Mouse (Mus musculus) heart, embryonic 14.5 days (tissue): ENCODE data around the gene Zdhhc14. TPM values are rescaled to one million over a fixed set of nuclear protein-coding genes. Genes with fewer than 3 reads are reported as not detected.

Experiments
- ATAC-seq: fragments of 200-750 bp; cut with Nextera tagmentation; 2 replicates; pipeline ENCODE4 v1.8.0; 2017; ENCODE audit warnings: low read depth, moderate TSS enrichment; ENCODE audit not compliant: insufficient number of reproducible peaks, insufficient read depth, low FRiP score
- H3K27ac ChIP-seq, 2 experiments: fragments of 200-500 bp in 1 of 2; fragments of 300-500 bp in 1 of 2; sonication (generic) in 1 of 2; replicated peaks in 1 of 2; 2 replicates each; pipeline ENCODE4 v1.5.1; 2012 to 2014; ENCODE audit warnings: low read depth in 2 of 2, low read length in 2 of 2, control low read depth in 1 of 2, mild to moderate bottlenecking in 1 of 2, mixed read lengths in 1 of 2; ENCODE audit not compliant: control insufficient read depth in 1 of 2, insufficient read depth in 1 of 2
- H3K27me3 ChIP-seq: fragments of 300-500 bp; sonication (generic); 2 replicates; pipeline ENCODE4 v1.6.1; 2014; ENCODE audit warnings: mild to moderate bottlenecking, low read length, control low read depth; ENCODE audit not compliant: control insufficient read depth, insufficient read depth
- H3K36me3 ChIP-seq: fragments of 300-500 bp; sonication (generic); 2 replicates; pipeline ENCODE4 v1.6.1; 2014; ENCODE audit warnings: mild to moderate bottlenecking, control low read depth, low read length, mixed read lengths; ENCODE audit not compliant: control insufficient read depth, insufficient read depth
- H3K4me1 ChIP-seq, 2 experiments: fragments of 200-500 bp in 1 of 2; fragments of 300-500 bp in 1 of 2; sonication (generic) in 1 of 2; 2 replicates each; pipeline ENCODE4 v1.6.1; 2012 to 2014; ENCODE audit warnings: low read length in 2 of 2, control low read depth in 1 of 2, mixed read lengths in 1 of 2; ENCODE audit not compliant: control insufficient read depth in 2 of 2, insufficient read depth in 2 of 2
- H3K4me2 ChIP-seq: fragments of 300-500 bp; sonication (generic); 2 replicates; pipeline ENCODE4 v1.6.1; 2014; ENCODE audit warnings: mild to moderate bottlenecking, low read length
- H3K4me3 ChIP-seq, 2 experiments: fragments of 200-500 bp in 1 of 2; fragments of 300-500 bp in 1 of 2; sonication (generic) in 1 of 2; 2 replicates each; pipeline ENCODE4 v1.5.1; 2012 to 2014; ENCODE audit warnings: low read length in 2 of 2, mild to moderate bottlenecking in 2 of 2, control low read depth in 1 of 2, low read depth in 1 of 2, moderate library complexity in 1 of 2; ENCODE audit not compliant: control insufficient read depth in 1 of 2, insufficient read depth in 1 of 2
- H3K9ac ChIP-seq: fragments of 300-500 bp; sonication (generic); 2 replicates; pipeline ENCODE4 v1.6.1; 2014; ENCODE audit warnings: mild to moderate bottlenecking, low read length
- H3K9me3 ChIP-seq: fragments of 300-500 bp; sonication (generic); 2 replicates; pipeline ENCODE4 v1.6.1; 2016; ENCODE audit warnings: low read length, control low read depth; ENCODE audit not compliant: control insufficient read depth
- WGBS: fragments of 180-500 bp; shearing (Covaris S2); extraction: QIAGEN DNeasy Blood & Tissue Kit; methylation state at CpG from one replicate; pipeline ENCODE4 v1.1.7; 2014; 5-methylcytosine and 5-hydroxymethylcytosine counted together
- polyA plus RNA-seq: library from polyadenylated mRNA; unstranded; fragments of >200 nt; fragmentation: Nextera tagmentation; extraction: Ambion mirVana; gene quantifications from 2 replicates; pipeline ENCODE4 v1.2.1, GENCODE M21; 2014

Gene Zdhhc14
- polyA plus RNA-seq, 1 experiment from 2014 or later = 1.5 TPM

DNA sequence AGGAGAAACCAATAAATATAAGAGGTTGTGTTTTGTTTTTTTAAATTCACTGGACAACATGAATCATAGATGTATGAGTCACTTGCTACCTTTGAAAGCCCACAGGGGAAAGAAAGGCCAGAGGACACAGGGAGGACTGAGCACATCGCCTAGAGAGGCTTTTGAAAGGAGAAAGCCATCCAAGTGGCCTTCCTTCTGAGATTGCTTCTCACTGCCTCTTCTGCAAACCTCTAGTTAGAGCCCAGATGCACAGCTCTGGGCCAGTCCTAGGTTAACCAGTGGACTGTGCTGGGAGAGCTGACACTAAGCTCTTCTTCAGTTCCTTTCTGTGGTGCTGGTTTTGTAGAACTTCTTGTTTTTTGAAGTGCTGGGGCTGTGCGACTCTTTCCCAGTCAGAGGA is 307.9 kb downstream of the Zdhhc14 start:
- Histone ChIP-seq H3K4me1 (peaks cover 22 to 33% of the 10 kb centered on the region in 2 experiments), H3K9me3 (no peaks in the 10 kb centered on the region), H3K27me3 (no peaks in the 10 kb centered on the region), H3K9ac (no peak overlapping the region), H3K4me2 (no peak overlapping the region), H3K4me3 (no peak overlapping the region), H3K27ac (no peak overlapping the region), H3K36me3 (no peaks in the 10 kb centered on the region)
- ATAC-seq = no peak
- 90% methylated on average over 2 of the region's 2 CpGs for WGBS

DNA sequence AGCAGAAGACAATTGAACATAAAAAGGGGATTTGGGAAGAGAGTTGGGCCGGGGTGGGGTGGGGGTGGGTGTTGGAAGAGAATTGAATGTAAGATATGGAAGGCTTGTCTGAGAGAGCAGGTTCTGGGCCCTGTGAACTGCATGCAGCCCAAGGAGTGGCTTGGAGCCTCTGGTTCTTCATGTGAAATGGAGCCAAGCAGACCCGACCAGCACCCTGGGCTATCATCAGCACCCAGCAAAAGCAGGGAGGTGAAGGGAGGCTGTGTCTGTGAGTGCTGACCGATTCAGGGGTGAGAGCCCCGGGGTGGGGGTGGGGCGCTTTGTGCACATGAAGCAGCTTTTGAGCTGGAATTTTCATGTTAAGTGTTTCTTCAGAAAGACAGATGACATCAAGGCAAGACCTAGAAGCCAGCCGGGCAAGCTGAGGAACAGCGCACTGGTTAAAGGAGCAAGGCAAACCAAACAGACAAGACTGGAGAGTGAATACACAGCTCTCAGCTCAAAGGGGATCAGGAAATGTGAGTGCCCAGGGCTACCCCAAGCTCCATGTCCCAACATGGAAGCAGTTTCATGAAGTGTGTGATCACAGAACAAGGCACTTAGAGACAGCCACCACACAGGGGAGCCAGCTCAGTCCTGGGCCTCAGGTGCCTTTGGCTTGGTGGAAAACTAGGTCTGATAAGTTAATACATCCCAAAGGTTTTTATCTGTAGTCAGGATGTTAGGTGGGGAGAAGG is 308.6 kb downstream of the Zdhhc14 start:
- 78% methylated on average over 7 of the region's 7 CpGs for WGBS
- Histone ChIP-seq H3K27ac (no peak overlapping the region), H3K36me3 (no peaks in the 10 kb centered on the region), H3K4me1 (peaks cover 22 to 33% of the 10 kb centered on the region in 2 experiments), H3K4me3 (no peak overlapping the region), H3K9ac (no peak overlapping the region), H3K9me3 (no peaks in the 10 kb centered on the region), H3K4me2 (no peak overlapping the region), H3K27me3 (no peaks in the 10 kb centered on the region)
- no peak for ATAC-seq

DNA sequence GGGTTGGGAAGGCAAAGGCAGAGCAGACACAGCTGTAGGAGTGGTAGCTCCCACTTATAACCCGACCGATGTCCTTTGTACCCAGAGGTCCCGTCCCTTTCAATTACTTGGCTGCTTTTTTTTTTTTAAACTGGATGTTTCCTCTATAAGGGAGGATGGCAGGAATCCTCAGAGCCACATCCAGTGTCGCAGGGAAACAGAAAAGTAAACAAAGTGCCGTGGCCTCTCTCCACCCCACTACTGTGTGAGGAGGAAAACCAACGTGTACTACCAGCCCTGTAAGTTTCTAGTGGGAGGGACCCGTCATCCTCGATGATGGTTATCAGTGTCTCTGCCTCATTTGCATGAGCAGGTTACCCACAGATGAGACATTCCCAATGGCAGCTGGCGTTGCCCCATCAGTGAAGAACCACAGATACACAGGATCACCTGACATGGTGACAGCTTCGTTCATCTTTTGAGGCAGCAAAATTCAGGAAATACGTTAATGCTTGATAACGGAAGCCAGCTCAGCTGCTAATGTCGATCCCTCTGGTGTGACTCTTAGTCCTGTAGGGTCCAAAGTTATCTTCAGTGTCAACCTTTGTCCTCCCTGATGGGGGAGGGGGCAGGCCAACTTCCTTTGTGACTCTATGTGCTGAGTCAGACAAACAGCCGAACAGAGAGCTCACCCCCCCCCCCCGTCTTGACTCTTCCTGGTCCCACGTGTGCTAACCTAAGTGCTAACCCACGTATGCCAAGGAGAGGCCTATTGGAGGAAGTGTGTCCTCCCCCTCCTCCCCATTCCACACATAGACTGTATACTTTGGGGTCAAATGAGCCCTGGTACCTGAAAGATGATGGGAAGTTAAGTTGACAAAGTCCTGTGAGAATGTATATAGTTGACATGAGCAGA is 309.7 kb downstream of the Zdhhc14 start:
- Histone ChIP-seq H3K27me3 (no peaks in the 10 kb centered on the region), H3K36me3 (no peaks in the 10 kb centered on the region), H3K4me3 (no peak overlapping the region), H3K4me1 (peaks cover 18 to 24% of the 10 kb centered on the region in 2 experiments), H3K4me2 (no peak overlapping the region), H3K27ac (no peak overlapping the region), H3K9me3 (no peaks in the 10 kb centered on the region), H3K9ac (no peak overlapping the region)
- WGBS = 50% methylated on average over 17 of the region's 17 CpGs
- ATAC-seq = no peak

DNA sequence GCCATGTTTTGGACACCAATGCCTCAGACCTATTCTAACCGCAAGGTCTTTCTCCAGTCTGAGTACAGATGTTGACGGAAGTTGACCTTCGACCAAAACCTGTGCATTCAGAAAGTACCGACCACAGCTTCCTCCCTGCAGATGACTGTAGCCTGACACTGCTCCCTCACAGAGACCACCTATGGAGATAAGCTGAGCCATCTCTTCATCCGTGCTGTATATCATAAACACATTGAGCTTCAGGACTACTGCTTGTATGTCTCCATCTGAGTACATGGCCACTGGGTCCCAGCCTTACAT is 310.2 kb downstream of the Zdhhc14 start:
- no peaks in the 10 kb centered on the region for H3K36me3 ChIP-seq
- no peak overlapping the region for H3K27ac ChIP-seq
- ATAC-seq = no peak
- H3K4me1 ChIP-seq = peaks cover 13 to 19% of the 10 kb centered on the region in 2 experiments
- 88% methylated on average over 5 of the region's 5 CpGs for WGBS
- no peak overlapping the region for H3K4me2 ChIP-seq
- H3K9ac ChIP-seq = no peak overlapping the region
- H3K4me3 ChIP-seq = no peak overlapping the region
- H3K27me3 ChIP-seq = no peaks in the 10 kb centered on the region
- H3K9me3 ChIP-seq = no peaks in the 10 kb centered on the region

Other genes with a start within 250 kb of the Zdhhc14 start
- not detected in 2 replicates for gene Ldhal6b, start 73.8 kb upstream of the Zdhhc14 start, polyA plus RNA-seq
- gene Tmem242, start 52.3 kb upstream of the Zdhhc14 start, polyA plus RNA-seq = 108 and 141 TPM in 2 replicates